Mouse (Mus musculus) 416B (cell line): ENCODE measurements around the gene Mboat7.
"Not testable (repeated sequence)": the region's sequence is repeated elsewhere in the genome, so short reads cannot be mapped to it uniquely, and the experiment has no call there.

ENCODE experiments used
- DNase-seq: peaks from one replicate; pipeline ENCODE4 v3.0.0; 2011; ENCODE audit warnings: low read depth

Gene Mboat7

DNA sequence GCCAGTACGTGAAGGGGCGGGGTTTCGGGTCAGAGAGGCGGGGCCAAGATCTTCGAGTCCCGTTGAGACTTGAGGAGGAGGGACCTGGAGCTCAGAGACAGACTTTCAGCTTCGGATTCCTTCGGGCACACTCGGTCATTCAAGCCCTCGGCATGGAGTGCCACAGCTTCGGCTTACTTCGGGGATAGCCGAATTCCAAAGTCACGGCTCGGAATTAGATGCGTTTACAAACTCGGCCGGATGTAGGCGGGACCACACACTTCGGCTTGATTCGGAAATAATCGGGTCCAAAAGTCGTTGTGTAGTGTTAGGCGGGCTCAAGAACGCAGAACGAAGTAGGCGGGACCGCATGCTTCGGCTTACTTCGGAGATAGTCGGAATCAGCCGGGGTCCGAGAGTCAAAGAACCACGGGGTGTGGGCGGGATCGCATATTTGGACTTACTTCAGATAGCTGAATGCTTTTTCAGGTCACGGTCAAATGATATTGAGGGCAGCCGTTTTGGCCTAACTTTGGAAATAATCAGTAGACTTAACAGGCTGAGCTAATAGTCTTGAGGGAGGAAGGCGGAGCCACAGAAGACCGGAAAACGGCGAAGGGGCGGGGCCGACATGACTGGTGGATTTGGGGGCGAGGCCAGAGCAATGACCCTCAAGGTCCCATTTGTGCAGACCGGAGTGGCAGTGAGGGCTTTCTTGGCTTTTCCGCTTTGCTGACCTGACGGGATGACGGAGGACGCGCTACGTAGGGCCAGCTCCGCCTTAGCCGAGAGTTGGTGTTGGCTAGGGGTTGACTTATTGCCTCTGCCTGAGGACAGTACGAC lies at the start of gene Mboat7:
Gene Mboat7, minus strand, starts transcription at position 537 of the 822 bp plus-strand sequence.
- peak; percentile 99 for DNase-seq

DNA sequence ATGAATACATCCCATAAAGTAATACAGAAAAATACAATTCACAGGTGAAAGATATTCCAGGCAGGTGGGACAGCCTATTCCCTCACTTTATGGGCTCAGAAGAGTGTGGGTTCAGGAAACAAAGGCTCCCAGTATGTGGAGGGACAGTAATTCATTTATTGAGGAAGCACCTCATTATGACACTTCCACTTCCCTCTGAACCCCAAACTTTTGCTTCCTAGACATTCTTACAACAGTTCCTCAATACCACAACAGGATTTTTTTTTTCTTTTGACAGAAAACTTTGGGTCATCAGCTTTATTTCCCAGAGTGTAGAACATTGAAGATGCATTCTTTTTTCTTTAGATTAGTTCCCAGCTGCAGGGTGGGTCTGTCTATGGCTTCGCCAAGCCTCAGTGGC lies 39.4 kb upstream of the Mboat7 start:
- DNase-seq, result not testable (repeated sequence)

DNA sequence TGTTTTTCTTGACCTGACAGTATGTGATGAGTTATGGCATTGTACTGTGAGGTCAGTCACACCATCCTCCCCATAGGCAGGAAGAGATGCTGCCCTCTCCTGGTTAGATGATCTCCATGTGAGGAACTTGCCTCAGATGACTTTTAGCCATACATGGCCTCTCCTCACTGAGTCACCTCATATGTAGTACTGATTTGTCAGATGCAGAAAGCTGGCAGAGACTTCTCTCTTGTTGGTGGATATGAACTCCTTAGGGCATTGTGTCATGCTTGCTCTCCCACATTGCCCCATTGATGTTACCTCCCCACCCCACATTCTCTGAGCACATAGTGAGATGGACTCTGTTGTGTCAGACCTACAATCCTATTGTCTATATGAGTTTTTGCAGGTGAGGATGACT lies 32.1 kb upstream of the Mboat7 start:
- not testable (repeated sequence) for DNase-seq

DNA sequence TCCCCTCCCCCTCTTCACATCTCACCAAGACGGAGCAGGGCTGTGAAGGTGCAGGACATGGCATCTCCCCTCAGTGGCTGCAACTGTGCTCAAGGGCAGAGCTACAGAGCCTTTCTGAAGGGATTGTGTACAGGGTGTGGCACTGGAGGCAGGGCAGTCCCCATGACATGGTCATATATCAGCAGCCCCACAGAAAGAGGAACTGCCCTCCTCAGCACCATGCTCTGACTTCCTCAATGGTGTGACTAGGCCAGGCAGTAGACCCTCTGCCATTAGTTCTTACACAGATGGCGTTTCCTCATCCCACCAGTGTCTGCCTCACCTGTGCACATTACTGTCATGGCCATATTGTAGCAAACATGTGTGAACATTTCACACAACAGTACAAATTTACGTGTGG lies 26.9 kb upstream of the Mboat7 start, which contains the start of gene Pirb:
Gene Pirb, minus strand, starts transcription at position 124 of the 400 bp plus-strand sequence.
- DNase-seq, result not testable (repeated sequence)

DNA sequence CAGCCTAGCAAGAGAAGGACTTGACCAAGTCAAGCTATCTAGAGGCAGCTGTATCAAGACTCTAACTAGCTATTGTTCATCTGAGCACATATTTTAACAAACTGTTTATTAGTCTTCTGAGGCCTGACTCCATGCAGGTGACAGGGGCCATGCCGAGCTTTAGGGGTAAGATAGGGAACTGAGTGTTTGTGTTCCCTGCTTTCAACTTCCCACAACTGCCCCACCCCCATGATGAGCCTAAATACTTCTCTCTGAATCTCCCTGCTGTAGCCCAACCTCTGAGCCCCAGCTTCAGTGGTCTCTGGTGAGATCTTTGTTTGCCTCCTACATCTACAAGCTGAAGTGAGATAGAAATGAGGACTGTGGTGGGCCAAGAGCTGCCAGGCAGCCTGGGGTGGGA lies 21.9 kb upstream of the Mboat7 start:
- no peak for DNase-seq

DNA sequence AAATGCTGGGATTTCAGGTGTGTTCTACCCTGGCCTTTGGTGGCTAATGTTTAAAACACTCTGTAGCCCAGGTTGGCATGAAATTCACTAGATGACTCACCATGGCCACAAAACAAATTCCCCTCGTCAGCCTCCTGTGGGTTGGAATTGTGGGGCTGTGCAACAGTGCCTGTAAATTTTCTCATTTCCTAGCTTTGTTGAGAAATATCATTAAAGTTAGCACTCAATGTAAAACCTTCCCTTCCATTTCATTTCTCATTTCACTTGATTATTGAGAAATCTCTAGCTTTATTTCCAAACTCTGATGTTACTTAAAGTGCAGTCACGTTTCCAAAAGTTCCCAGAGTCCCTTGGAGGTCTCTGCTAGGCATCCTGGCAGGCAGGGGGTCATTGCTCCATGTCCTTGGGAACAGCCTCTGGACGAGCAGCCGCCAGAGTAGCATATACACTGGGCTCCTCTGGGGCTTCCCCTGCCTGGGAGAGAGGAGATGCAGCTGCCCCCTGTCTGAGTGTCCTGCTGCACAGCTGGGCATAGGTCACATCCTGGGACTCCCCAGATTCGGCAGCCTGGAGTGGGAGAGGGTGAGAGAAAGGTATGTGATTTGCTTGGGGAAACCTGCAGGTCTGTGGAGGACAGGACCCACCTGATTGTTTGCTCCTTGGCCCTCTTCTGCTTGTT lies 19.1 kb upstream of the Mboat7 start:
- DNase-seq, result peak; percentile 41

DNA sequence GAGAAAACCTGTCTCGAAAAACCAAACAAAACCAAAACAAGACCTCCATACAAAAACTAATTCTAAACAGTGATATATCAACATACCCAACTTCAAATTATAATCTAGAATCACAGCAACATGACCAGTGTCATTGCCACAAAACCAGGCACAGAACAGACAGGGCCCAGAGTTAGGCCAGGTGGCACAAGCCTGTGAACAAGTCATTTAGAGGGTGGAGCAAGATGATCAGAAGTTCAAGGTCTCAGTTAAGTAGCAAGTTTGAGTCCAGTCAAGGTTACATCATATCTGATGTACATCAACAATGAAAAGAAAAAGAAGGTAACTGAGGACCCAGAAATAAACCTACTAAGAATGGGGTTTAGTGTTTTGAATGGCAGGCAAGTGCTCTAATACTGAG lies 15.7 kb upstream of the Mboat7 start:
- DNase-seq, result peak; percentile 61

DNA sequence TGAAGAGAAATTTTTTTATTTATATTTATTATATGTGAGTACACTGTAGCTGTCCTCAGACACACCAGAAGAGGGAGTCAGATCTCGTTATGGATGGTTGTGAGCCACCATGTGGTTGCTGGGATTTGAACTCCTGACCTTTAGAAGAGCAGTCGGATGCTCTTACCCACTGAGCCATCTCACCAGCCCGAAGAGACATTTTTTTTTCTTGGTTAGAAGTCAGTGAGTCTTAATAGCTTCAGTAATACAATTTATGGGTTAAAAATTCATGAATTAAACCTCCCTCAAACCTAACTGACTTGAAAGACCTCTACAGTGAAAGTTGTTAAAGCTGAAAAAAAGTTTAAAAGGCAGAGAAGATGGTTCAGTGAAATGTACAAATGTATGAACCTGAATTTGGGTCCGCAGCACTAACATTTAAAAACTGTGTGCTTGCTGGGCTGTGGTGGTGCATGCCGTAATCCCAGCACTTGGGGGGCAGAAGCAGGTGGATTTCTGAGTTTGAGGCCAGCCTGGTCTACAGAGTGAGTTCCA lies 15.2 kb upstream of the Mboat7 start:
- peak; percentile 55 for DNase-seq

DNA sequence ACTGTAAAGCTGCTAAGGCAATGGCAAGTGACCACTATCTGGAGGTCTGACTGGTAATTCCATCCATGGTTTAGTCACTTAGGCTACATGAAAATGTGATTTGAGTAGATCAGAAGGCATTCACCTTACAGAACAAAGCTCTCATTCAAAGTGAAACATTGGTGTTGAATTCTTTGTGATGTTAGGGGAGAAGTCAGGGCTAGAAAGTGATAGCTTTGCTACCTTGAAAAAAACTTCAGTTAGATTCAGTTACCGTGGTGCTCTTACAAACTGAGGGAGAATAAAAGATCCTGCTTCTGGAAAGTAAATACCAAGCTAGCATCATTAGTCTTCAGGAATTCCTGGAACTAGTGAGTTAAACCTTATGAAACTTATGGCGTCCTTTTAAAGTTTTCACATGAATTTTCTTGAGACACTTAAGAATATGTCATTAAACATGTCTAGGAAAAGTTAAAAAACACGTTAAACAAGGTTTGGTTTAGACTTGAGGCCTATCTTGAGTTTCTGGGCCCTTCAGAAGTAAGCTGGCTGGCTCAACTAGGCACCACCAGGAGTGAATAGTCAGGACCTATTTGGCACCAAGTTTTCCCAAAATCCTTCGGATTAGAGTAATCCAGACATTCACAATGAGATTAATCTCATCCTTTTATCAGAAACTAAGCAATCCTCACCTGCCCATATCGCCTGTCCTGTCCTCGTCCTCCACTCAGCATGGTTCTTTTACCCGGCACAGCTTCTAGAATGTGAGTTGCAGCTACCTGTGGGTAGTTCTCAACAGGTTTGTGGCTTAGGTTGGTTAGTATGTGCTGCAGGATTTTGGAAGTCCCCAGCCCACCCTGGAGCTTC lies 14.5 kb upstream of the Mboat7 start:
- peak; percentile 58 for DNase-seq

DNA sequence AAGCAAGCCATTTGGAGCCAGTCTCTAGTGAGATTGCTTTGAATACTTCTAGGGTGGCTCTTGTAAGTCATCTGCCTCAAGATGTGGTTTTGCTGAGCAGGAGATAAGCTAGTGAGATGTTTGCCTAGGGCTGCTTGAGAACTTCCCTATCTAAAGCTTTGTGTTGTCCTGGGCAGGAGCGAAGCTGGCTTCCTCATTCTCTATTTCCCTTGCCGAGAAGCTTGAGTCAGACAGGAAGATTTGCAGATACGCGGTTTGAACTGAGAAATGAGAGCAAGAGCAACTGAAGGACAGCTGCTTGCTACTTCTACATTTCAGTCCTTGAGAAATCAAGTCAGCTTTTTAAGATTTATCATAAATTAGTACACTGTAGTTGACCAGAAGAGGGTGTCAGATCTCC lies 13.7 kb upstream of the Mboat7 start:
- DNase-seq, result peak; percentile 97

DNA sequence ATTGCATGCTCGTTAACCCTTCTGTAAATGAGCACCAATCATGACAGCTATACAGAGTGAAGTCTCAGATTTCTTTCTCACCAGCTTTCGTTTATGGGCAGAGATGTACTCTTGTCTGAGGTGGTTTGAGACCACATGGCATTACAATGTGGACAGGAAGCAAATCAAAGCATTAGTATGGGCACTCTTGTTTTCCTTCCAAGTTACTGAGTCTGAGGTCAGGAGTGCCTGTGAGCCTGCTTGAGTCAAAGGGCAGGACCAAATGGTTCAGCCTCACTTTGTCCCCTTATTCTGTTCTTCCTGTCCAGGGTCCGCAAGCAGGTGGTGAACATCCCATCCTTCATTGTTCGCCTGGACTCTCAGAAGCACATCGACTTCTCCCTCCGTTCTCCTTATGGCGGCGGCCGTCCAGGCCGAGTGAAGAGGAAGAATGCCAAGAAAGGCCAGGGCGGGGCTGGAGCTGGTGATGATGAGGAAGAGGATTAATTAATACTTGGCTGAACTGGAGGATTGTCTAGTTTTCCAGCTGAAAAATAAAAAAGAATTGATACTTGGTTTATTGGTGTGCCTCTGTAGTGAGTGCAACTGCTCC lies 13.1 kb upstream of the Mboat7 start:
- DNase-seq, result peak; percentile 47

DNA sequence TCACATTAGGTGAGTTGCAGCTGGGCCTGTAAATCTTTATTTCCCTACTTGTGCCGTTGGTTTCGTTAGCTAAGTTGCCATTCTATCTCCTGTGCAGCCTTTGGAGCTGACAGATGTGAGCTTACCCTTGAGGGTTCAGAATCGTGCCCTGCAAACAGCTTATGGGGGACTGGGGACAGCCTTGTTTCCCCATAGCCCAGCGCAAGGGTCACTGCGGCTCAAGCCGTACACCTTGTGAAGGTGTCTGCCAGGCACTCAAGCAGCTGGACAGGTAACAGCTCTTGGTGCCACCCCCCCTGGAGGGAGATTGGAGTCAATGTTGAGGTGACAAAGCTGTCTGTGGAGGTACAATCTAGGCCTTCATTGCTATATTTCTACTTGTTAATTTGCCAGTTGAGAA lies 12.6 kb upstream of the Mboat7 start:
- no peak for DNase-seq

DNA sequence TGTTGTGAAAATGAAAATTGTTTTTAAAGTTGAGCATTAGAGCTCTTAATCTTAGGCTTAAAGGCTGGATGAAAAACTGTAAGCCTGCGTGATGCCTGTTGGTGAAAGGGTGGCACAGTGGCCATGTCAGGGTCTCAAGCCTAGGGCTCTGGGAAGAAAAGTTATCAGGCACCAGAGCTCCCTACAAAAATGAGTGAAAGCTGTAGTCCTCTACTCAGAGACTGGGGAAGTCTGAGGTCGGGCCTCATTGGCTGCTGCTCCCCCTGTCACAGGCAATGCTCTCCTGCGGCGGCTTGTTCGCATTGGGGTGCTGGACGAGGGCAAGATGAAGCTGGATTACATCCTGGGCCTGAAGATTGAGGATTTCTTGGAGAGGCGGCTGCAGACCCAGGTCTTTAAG lies 12.1 kb upstream of the Mboat7 start:
- DNase-seq, result peak; percentile 36

DNA sequence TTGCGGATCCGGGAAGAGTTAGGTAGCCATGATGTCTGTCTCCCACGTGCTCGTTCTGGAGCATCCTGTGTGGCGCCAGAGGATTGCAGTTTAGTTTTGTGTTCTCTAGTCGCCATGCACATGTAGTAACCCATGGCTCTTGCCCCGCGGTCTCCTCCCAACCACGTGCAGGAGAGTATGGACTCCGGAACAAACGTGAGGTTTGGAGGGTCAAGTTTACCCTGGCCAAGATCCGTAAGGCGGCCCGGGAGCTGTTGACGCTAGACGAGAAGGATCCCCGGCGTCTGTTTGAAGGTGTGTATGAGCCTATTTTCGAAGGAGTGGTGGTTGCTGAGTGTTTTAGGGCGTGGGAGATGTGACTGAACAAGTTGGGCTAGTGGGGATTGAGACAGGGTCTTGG lies 11.2 kb upstream of the Mboat7 start:
- DNase-seq, result no peak

DNA sequence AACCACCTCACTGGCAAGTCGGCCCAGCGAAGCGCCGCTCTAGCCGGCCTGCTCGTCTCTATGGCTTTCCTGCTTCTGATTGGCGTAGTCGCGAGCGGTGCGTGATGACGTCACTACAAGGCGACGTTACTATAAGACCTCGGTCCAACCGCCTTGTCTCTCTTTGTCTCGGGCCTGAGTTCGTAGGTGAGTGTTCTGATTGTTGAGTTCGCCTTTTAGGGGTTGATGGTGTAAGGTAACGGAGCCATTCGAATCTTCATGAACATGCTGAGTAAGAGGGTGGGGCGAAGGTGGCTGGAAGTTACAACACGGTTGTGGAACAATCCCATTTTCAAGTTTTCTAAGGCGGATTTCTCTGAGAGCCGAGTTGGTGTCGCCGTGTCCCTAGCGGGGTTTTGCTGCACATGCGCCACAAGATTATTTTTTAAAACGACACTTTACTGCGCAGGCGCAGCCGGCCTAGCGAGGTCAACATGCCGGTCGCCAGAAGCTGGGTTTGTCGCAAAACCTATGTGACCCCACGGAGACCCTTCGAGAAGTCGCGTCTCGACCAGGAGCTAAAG lies 10.6 kb upstream of the Mboat7 start, which contains the start of gene Rps9:
Gene Rps9, plus strand, starts transcription at position 115 of the 563 bp plus-strand sequence.
- DNase-seq, result peak; percentile 98

DNA sequence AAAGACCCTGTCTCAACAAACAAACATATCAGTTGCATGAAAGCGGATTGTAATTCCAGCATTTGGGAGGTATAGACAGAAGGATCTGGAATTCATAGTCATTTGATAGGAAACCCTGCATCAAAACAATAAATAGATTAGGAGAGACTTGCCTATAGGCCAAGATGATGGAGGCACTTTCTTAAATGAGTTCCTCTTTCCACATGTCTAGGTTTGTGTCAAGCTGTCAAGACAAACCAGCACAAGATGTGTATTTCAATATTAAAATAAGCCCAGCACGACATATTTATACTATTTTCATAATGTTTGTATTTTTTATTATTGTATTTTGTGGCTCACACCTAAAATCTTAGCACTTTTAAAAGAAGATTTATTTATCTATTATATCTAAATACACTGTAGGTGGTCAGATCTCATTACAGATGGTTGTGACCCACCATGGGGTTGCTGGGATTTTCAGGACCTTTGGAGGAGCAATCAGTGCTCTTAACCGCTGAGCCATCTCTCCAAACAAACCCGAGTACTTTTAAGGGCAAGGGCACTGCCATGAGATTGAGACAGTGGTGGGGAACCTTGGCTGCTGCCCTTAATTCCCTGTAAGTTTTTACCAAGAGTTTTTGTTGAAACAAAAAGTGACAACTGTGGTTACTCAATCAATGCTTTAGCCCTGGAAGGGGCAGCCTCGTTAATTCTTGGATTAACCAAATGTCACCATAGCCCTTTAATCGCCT lies 10.0 kb upstream of the Mboat7 start:
- DNase-seq, result peak; percentile 55

DNA sequence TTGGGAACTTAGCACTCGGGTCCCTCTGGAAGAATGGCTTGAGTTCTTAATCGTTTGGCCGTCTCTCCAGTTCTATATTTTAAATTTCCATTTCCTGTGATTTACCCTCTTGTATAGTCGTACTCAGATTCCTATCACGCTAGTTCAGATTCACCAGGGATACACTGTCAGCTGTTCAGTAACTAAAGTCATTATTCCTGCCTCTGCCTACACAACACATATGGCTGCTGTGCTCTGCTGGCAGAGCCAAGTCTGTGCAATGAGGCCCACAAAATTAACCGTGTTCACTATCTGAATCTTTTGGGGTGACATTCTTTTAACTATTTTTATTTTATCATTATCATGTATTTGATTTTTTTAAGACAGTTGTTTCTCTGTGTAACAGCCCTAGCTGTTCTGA lies 5.1 kb upstream of the Mboat7 start:
- DNase-seq, result no peak

DNA sequence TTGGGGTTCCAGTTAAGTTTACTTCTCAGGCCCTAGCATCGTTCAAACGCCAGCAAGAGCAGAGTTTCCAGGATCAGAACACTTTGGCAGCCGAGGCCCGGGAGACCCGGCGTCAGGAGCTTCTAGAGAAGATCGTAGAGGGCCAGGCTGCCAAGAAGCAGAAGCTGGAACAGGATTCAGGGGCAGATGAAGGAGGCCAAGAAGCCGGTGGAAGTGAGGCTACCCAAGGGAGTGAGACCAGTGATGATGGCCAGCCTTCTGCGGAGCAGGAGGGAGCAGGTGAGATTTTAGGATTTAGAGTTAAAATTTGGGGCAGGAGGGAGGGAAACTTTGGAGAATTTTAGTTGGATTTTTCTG lies 1.6 kb upstream of the Mboat7 start:
- DNase-seq, result not testable (repeated sequence)

DNA sequence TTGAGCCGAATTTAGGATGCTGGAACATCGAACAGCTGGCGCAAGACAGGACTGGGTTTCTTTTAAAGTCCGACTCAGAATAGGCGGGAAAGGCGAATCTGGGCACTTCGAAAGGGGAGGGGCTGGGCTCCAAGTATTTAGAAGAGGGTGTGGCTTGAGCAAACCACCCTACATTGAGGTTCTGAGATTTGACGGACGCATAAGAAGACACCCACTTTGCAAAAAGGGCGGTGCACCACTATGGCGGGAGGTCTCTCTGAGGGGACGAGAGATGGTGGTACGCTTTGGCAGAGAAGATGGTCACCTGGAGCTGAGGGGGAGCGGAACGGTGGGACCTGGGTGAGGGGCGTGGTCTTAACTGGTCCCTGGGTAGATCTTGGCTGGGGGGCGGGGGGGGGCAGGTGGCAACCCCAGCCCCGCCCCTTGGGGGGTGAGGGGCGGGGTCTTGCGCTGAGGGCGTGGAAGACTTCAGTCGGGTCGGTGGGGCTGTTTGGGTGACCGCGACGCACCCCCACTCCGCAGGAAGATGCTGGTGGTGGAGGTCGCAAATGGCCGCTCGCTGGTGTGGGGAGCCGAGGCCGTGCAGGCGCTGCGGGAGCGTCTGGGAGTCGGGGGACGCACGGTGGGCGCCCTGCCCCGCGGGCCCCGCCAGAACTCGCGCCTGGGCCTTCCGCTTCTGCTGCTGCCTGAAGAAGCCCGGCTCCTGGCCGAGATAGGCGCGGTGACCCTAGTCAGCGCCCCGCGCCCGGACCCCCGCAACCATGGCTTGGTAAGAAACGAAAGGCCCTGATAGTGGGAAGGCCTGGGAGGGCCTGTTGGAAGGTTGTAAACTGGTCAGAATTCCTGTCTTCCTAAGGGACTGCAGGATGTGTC lies 989 bp upstream of the Mboat7 start:
- peak; percentile 98 for DNase-seq

DNA sequence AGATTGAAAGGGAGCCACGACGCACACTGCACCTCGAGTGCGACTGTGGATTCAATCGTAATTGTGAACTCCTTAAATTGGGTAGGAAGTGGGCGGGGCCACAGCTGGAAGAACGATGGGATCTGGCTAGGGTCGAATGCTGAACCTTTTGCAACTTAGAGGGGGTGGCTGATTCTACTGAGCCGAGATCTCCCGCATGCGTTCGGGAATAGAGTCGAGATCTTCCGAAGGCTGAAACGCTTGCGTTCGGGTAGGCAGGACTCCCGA lies 419 bp upstream of the Mboat7 start:
- DNase-seq, result no peak
